Mouse (Mus musculus) kidney, postnatal 0 days (tissue): Measurements from ENCODE around the gene Ppfibp1. TPM values are rescaled to one million over a fixed set of nuclear protein-coding genes. Genes with fewer than 3 reads are reported as not detected.

ENCODE experiments used
- ATAC-seq: fragments of 200-750 bp; cut with Nextera tagmentation; replicated peaks from 2 replicates; pipeline ENCODE4 v1.8.0; 2017; ENCODE audit warnings: low read depth, moderate number of reproducible peaks, moderate TSS enrichment, moderate library complexity; ENCODE audit not compliant: low FRiP score
- DNase-seq: peaks from one replicate; pipeline ENCODE4 v3.0.0-alpha.2; 2016; ENCODE audit warnings: low spot score
- H3K27ac ChIP-seq: fragments of 300-500 bp; sonication (generic); 2 replicates; pipeline ENCODE4 v1.5.1; 2014; ENCODE audit warnings: mild to moderate bottlenecking
- H3K27me3 ChIP-seq: fragments of 300-500 bp; sonication (generic); 2 replicates; pipeline ENCODE4 v1.6.1; 2014; ENCODE audit warnings: low read length, mixed read lengths; ENCODE audit not compliant: insufficient read depth
- H3K36me3 ChIP-seq: fragments of 300-500 bp; sonication (generic); 2 replicates; pipeline ENCODE4 v1.6.1; 2014; ENCODE audit warnings: low read length, mixed read lengths; ENCODE audit not compliant: insufficient read depth
- H3K4me1 ChIP-seq: fragments of 300-500 bp; sonication (generic); replicated peaks from 2 replicates; pipeline ENCODE4 v1.6.1; 2014; ENCODE audit warnings: antibody characterized with exemption, low read length, mixed read lengths; ENCODE audit not compliant: insufficient read depth
- H3K4me2 ChIP-seq: fragments of 300-500 bp; sonication (generic); 2 replicates; pipeline ENCODE4 v1.6.1; 2014; ENCODE audit warnings: mild to moderate bottlenecking, low read length, moderate library complexity, mixed read lengths
- H3K4me3 ChIP-seq: fragments of 300-500 bp; sonication (generic); replicated peaks from 2 replicates; pipeline ENCODE4 v1.5.1; 2014; ENCODE audit warnings: low read depth, low read length
- H3K9ac ChIP-seq: fragments of 300-500 bp; sonication (generic); 2 replicates; pipeline ENCODE4 v1.6.1; 2014; ENCODE audit warnings: low read depth, low read length
- H3K9me3 ChIP-seq: fragments of 300-500 bp; sonication (generic); replicated peaks from 2 replicates; pipeline ENCODE4 v1.6.1; 2016; ENCODE audit warnings: low read length, inconsistent platforms, mixed read lengths
- CTCF ChIP-seq: IDR thresholded peaks from 2 replicates; pipeline ENCODE4 v1.5.1; 2016; ENCODE audit warnings: antibody characterized with exemption, low read depth, mild to moderate bottlenecking, moderate library complexity
- WGBS: fragments of 180-500 bp; shearing (Covaris S2); extraction: QIAGEN DNeasy Blood & Tissue Kit; methylation state at CpG from one replicate; pipeline ENCODE4 v1.1.7; 2014; 5-methylcytosine and 5-hydroxymethylcytosine counted together
- polyA plus RNA-seq: library from polyadenylated mRNA; unstranded; fragments of >200 nt; fragmentation: Nextera tagmentation; extraction: Ambion mirVana; gene quantifications from 2 replicates; pipeline ENCODE4 v1.2.1, GENCODE M21; 2015

Ppfibp1 gene
- polyA plus RNA-seq, 1 experiment from 2014 or later = 55.9 TPM

GRCm38 (mm10) chr6:146910801-146911200 is 22.5 kb downstream of the Ppfibp1 start:
- 81% methylated on average over 2 of the region's 2 CpGs for WGBS
- no peak for TF ChIP-seq CTCF

GRCm38 (mm10) chr6:146912835-146913488 is 24.7 kb downstream of the Ppfibp1 start:
- H3K36me3 ChIP-seq = 0 out of 2 replicates have a peak, but pooled peaks cover 3% of the 10 kb centered on the region
- peak overlapping the region; percentile 75 for H3K27ac ChIP-seq
- TF ChIP-seq CTCF = no peak
- WGBS = 2% methylated on average over 3 of the region's 3 CpGs
- no peak overlapping the region for H3K9ac ChIP-seq
- no peak overlapping the region for H3K4me3 ChIP-seq
- peak; percentile 84 for ATAC-seq
- H3K9me3 ChIP-seq = no peaks in the 10 kb centered on the region
- peaks cover 33% of the 10 kb centered on the region for H3K4me1 ChIP-seq
- H3K27me3 ChIP-seq = no peaks in the 10 kb centered on the region
- H3K4me2 ChIP-seq = no peak overlapping the region
- no peak for DNase-seq

More at GRCm38 (mm10) chr6:146910801-146911200, 22.5 kb downstream of the Ppfibp1 start:
- H3K9me3 ChIP-seq = no peaks in the 10 kb centered on the region
- peaks cover 51% of the 10 kb centered on the region for H3K4me1 ChIP-seq
- no peaks in the 10 kb centered on the region for H3K27me3 ChIP-seq
- H3K36me3 ChIP-seq = 0 out of 2 replicates have a peak, but pooled peaks cover 3% of the 10 kb centered on the region
- H3K9ac ChIP-seq = no peak overlapping the region
- ATAC-seq (no peak), DNase-seq (no peak)
- no peak overlapping the region for H3K27ac ChIP-seq
- H3K4me3 ChIP-seq = no peak overlapping the region
- no peak overlapping the region for H3K4me2 ChIP-seq

- TF ChIP-seq CTCF = no peak
- DNase-seq (peak; percentile 77), ATAC-seq (no peak)
- WGBS = 3% methylated on average over 4 of the region's 4 CpGs
- Histone ChIP-seq H3K4me2 (no peak overlapping the region), H3K9me3 (no peaks in the 10 kb centered on the region), H3K4me3 (no peak overlapping the region), H3K27ac (peak overlapping the region; percentile 75), H3K27me3 (no peaks in the 10 kb centered on the region), H3K4me1 (peaks cover 33% of the 10 kb centered on the region), H3K9ac (no peak overlapping the region), H3K36me3 (0 out of 2 replicates have a peak, but pooled peaks cover 3% of the 10 kb centered on the region)
Observed at GRCm38 (mm10) chr6:146913489-146914198, 25.4 kb downstream of the Ppfibp1 start.

- no peaks in the 10 kb centered on the region for H3K36me3 ChIP-seq
- no peak for TF ChIP-seq CTCF
- DNase-seq (no peak), ATAC-seq (no peak)
- H3K9me3 ChIP-seq = no peaks in the 10 kb centered on the region
- no peak overlapping the region for H3K27ac ChIP-seq
- H3K4me1 ChIP-seq = peaks cover 33% of the 10 kb centered on the region
- H3K9ac ChIP-seq = no peak overlapping the region
- no peaks in the 10 kb centered on the region for H3K27me3 ChIP-seq
- no peak overlapping the region for H3K4me2 ChIP-seq
- no peak overlapping the region for H3K4me3 ChIP-seq
- 89% methylated on average over 1 of the region's 1 CpGs for WGBS
Observed at GRCm38 (mm10) chr6:146915808-146916207, 27.5 kb downstream of the Ppfibp1 start.

- H3K9me3 ChIP-seq = no peaks in the 10 kb centered on the region
- 84% methylated on average over 3 of the region's 3 CpGs for WGBS
- DNase-seq (no peak), ATAC-seq (no peak)
- H3K4me2 ChIP-seq = no peak overlapping the region
- H3K27ac ChIP-seq = no peak overlapping the region
- H3K9ac ChIP-seq = no peak overlapping the region
- H3K27me3 ChIP-seq = no peaks in the 10 kb centered on the region
- peaks cover 19% of the 10 kb centered on the region; the same call in 1 of the 2 replicates for H3K4me1 ChIP-seq
- no peak for TF ChIP-seq CTCF
- H3K4me3 ChIP-seq = no peak overlapping the region
- no peaks in the 10 kb centered on the region for H3K36me3 ChIP-seq
Observed at GRCm38 (mm10) chr6:146917396-146917795, 29.1 kb downstream of the Ppfibp1 start.

- no peak overlapping the region for H3K4me2 ChIP-seq
- DNase-seq = no peak
- 76% methylated on average over 6 of the region's 6 CpGs for WGBS
- H3K4me3 ChIP-seq = no peak overlapping the region
- 0 out of 2 replicates have a peak, but pooled peaks have one; percentile 46 for ATAC-seq
- H3K9me3 ChIP-seq = no peaks in the 10 kb centered on the region
- no peak for TF ChIP-seq CTCF
- H3K4me1 ChIP-seq = peaks cover 11% of the 10 kb centered on the region; the same call in 1 of the 2 replicates
- no peak overlapping the region for H3K9ac ChIP-seq
- H3K27ac ChIP-seq = peak overlapping the region; percentile 54
- H3K27me3 ChIP-seq = no peaks in the 10 kb centered on the region
- H3K36me3 ChIP-seq = no peaks in the 10 kb centered on the region
Observed at GRCm38 (mm10) chr6:146918341-146918740, 30.1 kb downstream of the Ppfibp1 start.
